Mouse (Mus musculus) heart, embryonic 11.5 days (tissue): ENCODE results near the gene Gucd1. TPM values are rescaled to one million over a fixed set of nuclear protein-coding genes. Genes with fewer than 3 reads are reported as not detected.
A peak's percentile ranks its signal among the peaks of the same experiment; 100 is the strongest.
"Not testable (repeated sequence)": the region's sequence is repeated elsewhere in the genome, so short reads cannot be mapped to it uniquely, and the experiment has no call there.

ENCODE experiments used
- ATAC-seq: fragments of 200-750 bp; cut with Nextera tagmentation; replicated peaks from 2 replicates; pipeline ENCODE4 v1.8.0; 2017; ENCODE audit warnings: moderate library complexity; ENCODE audit not compliant: insufficient number of reproducible peaks, low FRiP score, low TSS enrichment
- H3K27ac ChIP-seq: fragments of 300-500 bp; sonication (generic); 2 replicates; pipeline ENCODE4 v1.5.1; 2014; ENCODE audit warnings: mild to moderate bottlenecking, low read depth, low read length
- H3K27me3 ChIP-seq: fragments of 300-500 bp; sonication (generic); 2 replicates; pipeline ENCODE4 v1.6.1; 2014; ENCODE audit warnings: mild to moderate bottlenecking, low read length, mixed read lengths; ENCODE audit not compliant: control insufficient read depth, insufficient read depth
- H3K36me3 ChIP-seq: fragments of 300-500 bp; sonication (generic); 2 replicates; pipeline ENCODE4 v1.6.1; 2014; ENCODE audit warnings: mild to moderate bottlenecking, low read length, moderate library complexity, mixed read lengths; ENCODE audit not compliant: control insufficient read depth, insufficient read depth
- H3K4me1 ChIP-seq: fragments of 300-500 bp; sonication (generic); 2 replicates; pipeline ENCODE4 v1.6.1; 2014; ENCODE audit warnings: low read length; ENCODE audit not compliant: control insufficient read depth, insufficient read depth
- H3K4me2 ChIP-seq: fragments of 300-500 bp; sonication (generic); 2 replicates; pipeline ENCODE4 v1.6.1; 2014; ENCODE audit warnings: mild to moderate bottlenecking, moderate library complexity
- H3K4me3 ChIP-seq: fragments of 300-500 bp; sonication (generic); 2 replicates; pipeline ENCODE4 v1.5.1; 2014; ENCODE audit warnings: low read depth, low read length
- H3K9ac ChIP-seq: fragments of 300-500 bp; sonication (generic); 2 replicates; pipeline ENCODE4 v1.6.1; 2014; ENCODE audit warnings: mild to moderate bottlenecking, low read depth, low read length, moderate library complexity
- H3K9me3 ChIP-seq: fragments of 300-500 bp; sonication (generic); replicated peaks from 2 replicates; pipeline ENCODE4 v1.6.1; 2016; ENCODE audit warnings: low read length; ENCODE audit not compliant: control insufficient read depth
- WGBS: fragments of 180-500 bp; shearing (Covaris S2); extraction: QIAGEN DNeasy Blood & Tissue Kit; methylation state at CpG from one replicate; pipeline ENCODE4 v1.1.7; 2014; ENCODE audit not compliant: insufficient replicate concordance; 5-methylcytosine and 5-hydroxymethylcytosine counted together
- polyA plus RNA-seq: library from polyadenylated mRNA; unstranded; fragments of >200 nt; fragmentation: Nextera tagmentation; extraction: Ambion mirVana; gene quantifications from 2 replicates; pipeline ENCODE4 v1.2.1, GENCODE M21; 2014

Gene Gucd1
- polyA plus RNA-seq, 1 experiment from 2014 or later: 30.5 TPM

GRCm38 (mm10) chr10:75400958-75401357 lies 116.8 kb downstream of the Gucd1 start, which contains the start of gene Upb1:
Gene Upb1 (plus strand): TSS chr10:75401115.
- no peak within 1 kb of the TSS for H3K4me2 ChIP-seq

DNA sequence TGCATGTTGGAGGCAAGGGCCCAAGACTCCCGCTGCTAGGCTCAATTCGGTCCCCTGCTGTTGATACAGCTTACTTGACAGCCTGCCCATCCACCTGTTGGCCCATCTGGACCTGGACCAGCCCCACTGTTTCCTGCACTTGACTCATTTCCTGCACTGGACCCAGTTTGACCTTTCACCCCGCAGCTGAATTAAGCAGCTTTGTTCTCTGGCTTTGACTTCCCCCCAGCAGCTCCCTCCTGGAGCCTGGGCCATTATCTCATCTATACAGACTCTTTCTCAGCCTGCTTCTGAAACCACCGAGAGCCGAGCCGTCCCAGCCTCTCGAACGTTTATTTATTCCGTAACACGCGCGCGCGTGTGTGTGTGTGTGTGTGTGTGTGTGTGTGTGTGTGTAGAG lies 120.8 kb downstream of the Gucd1 start:
- WGBS: 35% methylated on average over 14 of the region's 14 CpGs
- Histone ChIP-seq H3K4me3 (no peak overlapping the region), H3K4me2 (peak overlapping the region; percentile 22; the same call in 1 of the 2 replicates), H3K36me3 (no peaks in the 10 kb centered on the region), H3K27ac (no peak overlapping the region), H3K9me3 (no peaks in the 10 kb centered on the region), H3K27me3 (no peaks in the 10 kb centered on the region), H3K4me1 (no peaks in the 10 kb centered on the region), H3K9ac (no peak overlapping the region)
- ATAC-seq: no peak

More at GRCm38 (mm10) chr10:75400958-75401357, 116.8 kb downstream of the Gucd1 start, which contains the start of gene Upb1:
- H3K9me3 ChIP-seq: no peaks in the 10 kb centered on the region
- ATAC-seq: no peak
- no peak within 1 kb of the TSS for H3K4me3 ChIP-seq
- H3K27ac ChIP-seq: no peak within 1 kb of the TSS
- no peaks in the 10 kb centered on the region for H3K36me3 ChIP-seq
- no peaks in the 10 kb centered on the region; the same call in 1 of the 2 replicates for H3K4me1 ChIP-seq
- no peak within 1 kb of the TSS for H3K9ac ChIP-seq
- WGBS: 72% methylated on average over 4 of the region's 4 CpGs
- no peaks in the 10 kb centered on the region for H3K27me3 ChIP-seq

- ATAC-seq: no peak
- Histone ChIP-seq H3K36me3 (no peaks in the 10 kb centered on the region), H3K9me3 (no peaks in the 10 kb centered on the region)
Observed at GRCm38 (mm10) chr10:75394796-75395195, 123.0 kb downstream of the Gucd1 start.

DNA sequence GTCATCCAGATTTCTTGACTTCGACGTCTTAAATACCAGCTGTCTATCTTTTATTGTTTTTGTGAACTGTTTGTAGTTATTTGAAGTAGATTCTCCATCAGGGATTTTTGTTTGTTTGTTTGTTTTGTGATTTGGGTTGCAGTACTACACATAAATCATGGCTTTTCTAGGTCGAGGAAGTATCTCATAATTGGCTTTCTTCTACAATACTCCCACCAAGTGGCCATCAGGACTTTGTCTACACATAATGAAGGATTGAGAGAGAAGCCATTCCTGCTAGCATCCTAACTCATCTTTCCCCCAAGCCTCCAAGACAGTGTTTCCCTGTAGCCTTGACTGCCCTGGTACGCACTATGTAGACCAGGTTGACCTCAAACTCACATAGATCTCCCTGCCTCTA lies 126.9 kb downstream of the Gucd1 start:
- H3K27me3 ChIP-seq: no peaks in the 10 kb centered on the region
- no peaks in the 10 kb centered on the region for H3K4me1 ChIP-seq
- H3K9ac ChIP-seq: no peak overlapping the region
- H3K4me3 ChIP-seq: no peak overlapping the region
- ATAC-seq: no peak
- H3K9me3 ChIP-seq: no peaks in the 10 kb centered on the region
- H3K4me2 ChIP-seq: no peak overlapping the region
- 76% methylated on average over 4 of the region's 4 CpGs for WGBS
- H3K27ac ChIP-seq: no peak overlapping the region
- H3K36me3 ChIP-seq: no peaks in the 10 kb centered on the region

More at GRCm38 (mm10) chr10:75394796-75395195, 123.0 kb downstream of the Gucd1 start:
- no peaks in the 10 kb centered on the region for H3K27me3 ChIP-seq
- no peak overlapping the region for H3K9ac ChIP-seq
- no peak overlapping the region for H3K4me3 ChIP-seq
- no peak overlapping the region for H3K27ac ChIP-seq
- no peak overlapping the region for H3K4me2 ChIP-seq
- WGBS: 84% methylated on average over 8 of the region's 8 CpGs
- H3K4me1 ChIP-seq: no peaks in the 10 kb centered on the region

DNA sequence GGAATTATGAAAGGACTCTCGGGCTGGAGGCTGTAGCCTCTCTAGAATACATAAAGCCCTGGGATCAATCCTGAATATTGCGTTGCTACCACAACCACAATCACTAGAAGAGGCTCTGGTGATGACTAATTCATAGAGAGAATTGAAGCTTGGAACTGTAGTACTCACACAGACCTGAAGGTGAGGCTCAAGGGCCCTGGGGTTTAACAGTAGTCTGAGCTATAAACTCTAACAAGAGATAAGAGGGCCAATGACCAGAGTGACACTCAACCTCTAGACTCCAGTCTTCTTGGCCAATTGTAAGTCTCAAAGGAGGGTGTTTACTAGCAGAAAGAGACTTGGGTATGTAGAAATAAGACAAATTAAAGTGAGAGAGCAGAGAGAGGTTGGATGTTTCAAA lies 127.6 kb downstream of the Gucd1 start:
- no peaks in the 10 kb centered on the region for H3K9me3 ChIP-seq

DNA sequence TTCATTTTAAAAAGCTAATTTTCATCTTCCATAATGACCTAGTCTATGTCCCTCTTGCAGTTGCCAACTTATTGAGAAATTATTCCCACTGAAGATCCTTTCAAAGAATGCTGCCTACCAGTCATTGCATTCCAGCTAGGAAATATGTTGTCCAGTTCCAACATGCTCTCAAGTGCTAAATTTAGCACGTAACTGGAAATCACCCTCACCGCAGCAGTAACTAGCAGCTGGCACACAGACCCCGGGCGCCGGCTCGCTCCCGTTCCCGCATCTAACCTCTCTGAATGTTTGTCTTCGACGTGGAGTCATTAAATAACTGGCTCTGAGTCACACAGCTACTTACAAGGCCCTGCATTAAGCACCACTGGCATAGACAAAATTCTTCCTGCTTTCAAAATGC lies 139.1 kb downstream of the Gucd1 start:
- Histone ChIP-seq H3K27ac (peak overlapping the region; percentile 54; the same call in 1 of the 2 replicates), H3K4me3 (no peak overlapping the region), H3K4me2 (peak overlapping the region; percentile 45), H3K36me3 (no peaks in the 10 kb centered on the region), H3K4me1 (no peaks in the 10 kb centered on the region; the same call in 1 of the 2 replicates), H3K9me3 (no peaks in the 10 kb centered on the region), H3K9ac (0 out of 2 replicates have a peak overlapping the region, but pooled peaks have one; percentile 39), H3K27me3 (no peaks in the 10 kb centered on the region)
- ATAC-seq: no peak
- 47% methylated on average over 10 of the region's 10 CpGs for WGBS

More for the DNA sequence above, 127.6 kb downstream of the Gucd1 start:
- Histone ChIP-seq H3K4me3 (no peak overlapping the region), H3K27me3 (no peaks in the 10 kb centered on the region), H3K4me2 (no peak overlapping the region), H3K4me1 (no peaks in the 10 kb centered on the region), H3K9ac (no peak overlapping the region), H3K36me3 (no peaks in the 10 kb centered on the region), H3K27ac (no peak overlapping the region)
- 88% methylated on average over 2 of the region's 2 CpGs for WGBS
- no peak for ATAC-seq

GRCm38 (mm10) chr10:75373655-75374351 lies 144.0 kb downstream of the Gucd1 start:
- WGBS: 63% methylated on average over 12 of the region's 19 CpGs
- H3K9me3 ChIP-seq, H3K4me2 ChIP-seq, H3K4me3 ChIP-seq, H3K4me1 ChIP-seq, H3K27ac ChIP-seq, H3K36me3 ChIP-seq, H3K9ac ChIP-seq, H3K27me3 ChIP-seq: not testable (repeated sequence)
- ATAC-seq: peak; percentile 74

GRCm38 (mm10) chr10:75365231-75365633 lies 152.5 kb downstream of the Gucd1 start:
- ATAC-seq: no peak
- Histone ChIP-seq H3K27me3 (no peaks in the 10 kb centered on the region), H3K9me3 (no peaks in the 10 kb centered on the region), H3K4me1 (peaks cover 15% of the 10 kb centered on the region), H3K4me3 (peak overlapping the region; percentile 28), H3K9ac (no peak overlapping the region), H3K36me3 (no peaks in the 10 kb centered on the region), H3K4me2 (peak overlapping the region; percentile 39), H3K27ac (peak overlapping the region; percentile 74)
- WGBS: 57% methylated on average over 6 of the region's 6 CpGs

DNA sequence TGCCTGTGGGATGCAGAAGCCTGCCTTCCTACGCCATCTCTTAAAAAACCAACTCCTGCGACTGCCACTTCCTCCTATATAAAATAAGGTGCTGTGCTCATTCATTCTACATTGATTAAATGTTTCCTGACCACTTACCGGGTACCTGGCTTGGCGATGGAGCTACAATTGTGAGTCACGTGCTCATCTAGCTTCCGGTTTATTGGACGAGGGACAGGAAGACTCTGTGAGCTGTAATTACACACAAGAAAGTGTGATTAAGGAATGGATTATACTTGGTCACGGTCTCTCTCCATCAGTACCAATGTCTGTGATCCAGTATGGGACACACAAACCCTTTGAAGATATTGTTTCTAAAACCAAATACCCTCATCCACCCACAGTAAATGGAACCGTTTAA lies 153.0 kb downstream of the Gucd1 start:
- no peak for ATAC-seq
- WGBS: 75% methylated on average over 9 of the region's 9 CpGs
- peaks cover 15% of the 10 kb centered on the region for H3K4me1 ChIP-seq
- peak overlapping the region; percentile 74 for H3K27ac ChIP-seq
- H3K36me3 ChIP-seq: no peaks in the 10 kb centered on the region
- H3K27me3 ChIP-seq: no peaks in the 10 kb centered on the region
- H3K9me3 ChIP-seq: no peaks in the 10 kb centered on the region
- H3K4me3 ChIP-seq: no peak overlapping the region
- H3K4me2 ChIP-seq: peak overlapping the region; percentile 4; the same call in 1 of the 2 replicates
- H3K9ac ChIP-seq: no peak overlapping the region
